Mouse (Mus musculus) midbrain, embryonic 16.5 days (tissue): ENCODE measurements at regions not wholly inside any gene's neighbourhood (a gene's known extent, or its start where the extent isn't known, plus 50 kb on each side); places are given as distances from the start of the nearest gene placed in this dataset.

ENCODE experiments used
- ATAC-seq: fragments of 200-750 bp; cut with Nextera tagmentation; 2 replicates; pipeline ENCODE4 v1.8.0; 2017; ENCODE audit warnings: moderate TSS enrichment
- H3K27ac ChIP-seq: fragments of 300-500 bp; sonication (generic); 2 replicates; pipeline ENCODE4 v1.5.1; 2014; ENCODE audit warnings: mild to moderate bottlenecking, low read length, mixed read lengths
- H3K27me3 ChIP-seq: fragments of 300-500 bp; sonication (generic); 2 replicates; pipeline ENCODE4 v1.6.1; 2014; ENCODE audit warnings: low read depth, low read length, mixed read lengths; ENCODE audit not compliant: control insufficient read depth, insufficient read depth
- H3K36me3 ChIP-seq: fragments of 300-500 bp; sonication (generic); 2 replicates; pipeline ENCODE4 v1.6.1; 2014; ENCODE audit warnings: mild to moderate bottlenecking, low read length, moderate library complexity, mixed read lengths; ENCODE audit not compliant: control insufficient read depth, insufficient read depth
- H3K4me1 ChIP-seq: fragments of 300-500 bp; sonication (generic); 2 replicates; pipeline ENCODE4 v1.6.1; 2014; ENCODE audit warnings: mild to moderate bottlenecking, low read length, mixed read lengths; ENCODE audit not compliant: control insufficient read depth, insufficient read depth
- H3K4me2 ChIP-seq: fragments of 300-500 bp; sonication (generic); 2 replicates; pipeline ENCODE4 v1.6.1; 2014; ENCODE audit warnings: mild to moderate bottlenecking, low read length, mixed read lengths
- H3K4me3 ChIP-seq: fragments of 300-500 bp; sonication (generic); 2 replicates; pipeline ENCODE4 v1.5.1; 2014; ENCODE audit warnings: low read depth, mild to moderate bottlenecking, low read length, moderate library complexity, mixed read lengths
- H3K9ac ChIP-seq: fragments of 300-500 bp; sonication (generic); 2 replicates; pipeline ENCODE4 v1.6.1; 2014; ENCODE audit warnings: low read depth, low read length, mixed read lengths
- H3K9me3 ChIP-seq: fragments of 300-500 bp; sonication (generic); replicated peaks from 2 replicates; pipeline ENCODE4 v1.6.1; 2014; ENCODE audit warnings: mild to moderate bottlenecking, low read length, mixed read lengths; ENCODE audit not compliant: control insufficient read depth, poor library complexity, severe bottlenecking
- WGBS: fragments of 180-500 bp; shearing (Covaris S2); extraction: QIAGEN DNeasy Blood & Tissue Kit; methylation state at CpG from one replicate; pipeline ENCODE4 v1.1.7; 2014; 5-methylcytosine and 5-hydroxymethylcytosine counted together

DNA sequence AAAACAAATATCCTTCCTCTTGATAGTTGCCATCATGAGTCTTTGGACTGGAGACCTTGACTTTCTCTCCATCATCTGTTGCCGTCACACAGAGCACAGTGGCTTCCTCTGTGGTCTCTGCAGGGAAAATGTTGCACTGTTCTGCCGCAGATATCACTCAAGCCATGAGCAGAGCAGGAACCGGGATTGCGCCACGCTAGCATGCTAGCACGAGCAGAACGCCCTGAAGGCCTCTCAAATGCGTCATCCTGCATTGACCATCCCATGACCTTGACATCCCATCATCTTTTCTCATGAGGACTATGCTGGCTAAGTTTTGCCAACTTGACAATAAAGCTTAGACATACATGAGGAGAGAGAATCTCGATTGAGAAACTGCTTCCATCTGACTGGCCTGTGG lies 134.6 kb upstream of the Thbs1 start:
- Histone ChIP-seq H3K4me3 (no peak overlapping the region), H3K36me3 (no peaks in the 10 kb centered on the region), H3K9me3 (no peaks in the 10 kb centered on the region), H3K4me1 (no peaks in the 10 kb centered on the region), H3K27me3 (no peaks in the 10 kb centered on the region), H3K9ac (no peak overlapping the region), H3K4me2 (no peak overlapping the region), H3K27ac (no peak overlapping the region)
- ATAC-seq, result no peak
- WGBS, result 92% methylated on average over 9 of the region's 9 CpGs

DNA sequence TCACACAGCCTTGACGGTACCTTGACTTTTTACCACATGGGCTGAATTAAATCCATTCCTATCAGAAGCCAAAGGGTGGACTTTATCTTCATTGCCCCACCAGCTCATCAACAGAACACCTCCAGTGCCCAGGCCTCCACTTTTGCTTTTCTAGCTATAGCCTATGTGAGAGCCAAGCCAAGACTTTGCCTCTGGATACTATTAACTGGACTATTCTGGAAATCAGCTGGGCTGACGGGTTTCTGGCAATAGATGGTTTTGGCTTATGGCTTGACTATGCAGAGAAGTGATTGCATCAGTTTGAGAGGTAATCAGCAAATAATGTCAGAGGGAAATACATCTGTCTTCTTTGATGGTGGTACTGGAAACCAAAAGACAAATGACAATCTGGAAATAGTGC lies 130.8 kb upstream of the Thbs1 start:
- Histone ChIP-seq H3K9me3 (no peaks in the 10 kb centered on the region), H3K4me2 (no peak overlapping the region), H3K36me3 (no peaks in the 10 kb centered on the region), H3K9ac (no peak overlapping the region), H3K4me3 (no peak overlapping the region), H3K27ac (no peak overlapping the region), H3K27me3 (no peaks in the 10 kb centered on the region), H3K4me1 (no peaks in the 10 kb centered on the region)
- 93% methylated on average over 2 of the region's 2 CpGs for WGBS
- ATAC-seq, result no peak

DNA sequence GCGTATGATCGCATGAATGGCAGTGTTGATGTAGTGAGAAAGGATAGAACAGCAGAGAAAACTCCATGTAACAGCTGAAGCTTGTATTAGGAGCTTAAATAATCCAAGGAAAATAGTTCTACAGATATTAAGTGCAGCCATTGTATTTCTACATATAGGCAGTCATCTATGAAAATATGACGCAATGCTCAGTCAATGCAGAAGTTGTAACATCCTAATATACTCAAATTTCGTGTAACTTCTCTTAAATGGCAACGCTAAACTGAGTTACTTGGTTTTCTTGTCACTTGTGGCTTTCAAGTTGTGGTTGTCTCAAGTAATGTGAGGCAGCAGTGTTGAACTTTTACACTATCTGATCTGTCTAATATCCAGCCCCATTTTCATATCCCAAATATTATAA lies 127.1 kb upstream of the Thbs1 start:
- WGBS, result 90% methylated on average over 5 of the region's 5 CpGs
- H3K4me2 ChIP-seq, result no peak overlapping the region
- no peaks in the 10 kb centered on the region for H3K27me3 ChIP-seq
- H3K4me1 ChIP-seq, result no peaks in the 10 kb centered on the region
- no peaks in the 10 kb centered on the region for H3K36me3 ChIP-seq
- H3K9me3 ChIP-seq, result no peaks in the 10 kb centered on the region
- H3K9ac ChIP-seq, result no peak overlapping the region
- no peak overlapping the region for H3K4me3 ChIP-seq
- no peak overlapping the region for H3K27ac ChIP-seq
- no peak for ATAC-seq

DNA sequence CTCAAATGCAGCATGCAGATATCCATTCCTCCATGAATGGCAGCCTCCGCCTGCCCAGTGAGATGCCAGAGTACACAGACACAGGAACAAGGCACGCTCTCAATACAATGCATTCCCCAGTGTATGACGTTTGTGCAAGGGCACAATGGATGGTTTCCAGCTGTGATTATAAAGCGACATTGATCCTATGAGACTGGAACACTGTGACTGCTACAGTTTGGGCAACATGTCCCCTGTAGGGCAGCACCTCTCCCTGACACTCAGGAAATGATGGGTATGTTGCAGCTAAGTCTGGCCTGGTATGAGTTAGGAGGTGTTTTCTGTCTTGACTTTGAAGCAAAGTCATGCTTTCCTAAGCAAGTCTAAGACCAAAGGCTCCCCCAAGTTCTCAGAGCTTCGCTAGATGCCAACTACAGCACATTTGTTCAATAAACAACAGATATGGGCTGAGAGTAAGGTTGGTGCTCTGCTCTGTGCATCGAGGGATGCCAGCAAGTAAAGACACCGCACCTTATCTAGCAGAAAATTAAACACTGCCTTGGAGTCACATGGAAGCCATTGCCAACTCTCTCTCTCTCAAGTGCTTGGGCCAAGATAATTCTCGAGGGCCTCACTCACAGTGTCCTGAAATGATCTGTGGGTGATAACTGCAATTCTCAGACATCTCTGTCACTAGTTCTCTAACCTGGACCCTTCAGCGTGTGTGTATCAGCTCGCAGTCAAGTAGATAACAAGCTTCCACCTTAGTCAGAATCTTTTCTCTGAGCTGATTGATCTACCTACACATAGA lies 124.1 kb upstream of the Thbs1 start:
- Histone ChIP-seq H3K9ac (no peak overlapping the region), H3K9me3 (no peaks in the 10 kb centered on the region), H3K4me1 (no peaks in the 10 kb centered on the region), H3K27me3 (no peaks in the 10 kb centered on the region), H3K27ac (no peak overlapping the region), H3K36me3 (no peaks in the 10 kb centered on the region), H3K4me3 (no peak overlapping the region), H3K4me2 (no peak overlapping the region)
- WGBS, result 70% methylated on average over 10 of the region's 10 CpGs
- ATAC-seq, result no peak

DNA sequence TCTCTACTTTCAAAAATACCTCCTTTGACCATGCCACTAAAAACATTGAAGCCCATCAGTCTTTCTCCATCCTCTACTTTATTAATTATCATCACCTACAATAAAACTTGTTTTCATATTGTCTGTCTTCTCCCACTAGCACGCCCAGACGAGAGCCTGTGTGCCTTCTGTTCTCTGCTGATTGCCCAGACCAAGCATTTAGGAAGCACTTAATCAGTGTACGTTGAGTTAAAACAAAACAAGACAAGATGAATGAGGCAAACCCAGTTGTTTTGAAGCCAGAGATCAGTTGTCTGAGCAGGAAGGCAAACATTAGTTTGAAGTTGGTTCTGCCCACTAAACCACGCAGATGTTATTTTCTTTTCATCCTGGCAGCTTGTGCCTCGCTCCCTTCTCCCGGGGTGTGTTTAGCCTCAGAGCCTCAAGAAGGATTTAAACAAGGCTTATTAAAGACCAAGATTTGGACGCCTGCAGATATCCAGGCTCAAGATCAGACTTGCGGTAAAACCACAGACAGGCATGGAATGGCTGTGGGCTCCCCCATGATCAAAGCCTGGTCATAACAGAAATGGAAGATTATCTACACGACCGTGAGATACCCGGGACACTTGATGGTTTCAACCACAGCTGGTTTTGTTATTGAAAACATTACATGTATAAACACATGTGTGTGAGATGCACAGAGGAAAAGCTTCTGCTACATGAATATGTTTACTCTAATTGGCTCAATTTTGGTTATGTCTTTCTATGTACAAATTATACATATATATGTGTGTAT lies 123.1 kb upstream of the Thbs1 start:
- no peak overlapping the region for H3K4me3 ChIP-seq
- no peak for ATAC-seq
- WGBS, result 61% methylated on average over 11 of the region's 11 CpGs
- H3K9ac ChIP-seq, result no peak overlapping the region
- H3K36me3 ChIP-seq, result no peaks in the 10 kb centered on the region
- H3K4me2 ChIP-seq, result no peak overlapping the region
- no peaks in the 10 kb centered on the region for H3K27me3 ChIP-seq
- H3K9me3 ChIP-seq, result no peaks in the 10 kb centered on the region
- H3K27ac ChIP-seq, result no peak overlapping the region
- no peaks in the 10 kb centered on the region for H3K4me1 ChIP-seq

- Histone ChIP-seq H3K36me3 (no peaks in the 10 kb centered on the region), H3K27ac (no peak overlapping the region), H3K4me2 (no peak overlapping the region), H3K9me3 (no peaks in the 10 kb centered on the region), H3K27me3 (no peaks in the 10 kb centered on the region), H3K4me1 (no peaks in the 10 kb centered on the region), H3K4me3 (no peak overlapping the region), H3K9ac (no peak overlapping the region)
- 86% methylated on average over 8 of the region's 8 CpGs for WGBS
- ATAC-seq, result no peak
Observed at GRCm38 (mm10) chr2:117989215-117989614, 122.5 kb upstream of the Thbs1 start.

DNA sequence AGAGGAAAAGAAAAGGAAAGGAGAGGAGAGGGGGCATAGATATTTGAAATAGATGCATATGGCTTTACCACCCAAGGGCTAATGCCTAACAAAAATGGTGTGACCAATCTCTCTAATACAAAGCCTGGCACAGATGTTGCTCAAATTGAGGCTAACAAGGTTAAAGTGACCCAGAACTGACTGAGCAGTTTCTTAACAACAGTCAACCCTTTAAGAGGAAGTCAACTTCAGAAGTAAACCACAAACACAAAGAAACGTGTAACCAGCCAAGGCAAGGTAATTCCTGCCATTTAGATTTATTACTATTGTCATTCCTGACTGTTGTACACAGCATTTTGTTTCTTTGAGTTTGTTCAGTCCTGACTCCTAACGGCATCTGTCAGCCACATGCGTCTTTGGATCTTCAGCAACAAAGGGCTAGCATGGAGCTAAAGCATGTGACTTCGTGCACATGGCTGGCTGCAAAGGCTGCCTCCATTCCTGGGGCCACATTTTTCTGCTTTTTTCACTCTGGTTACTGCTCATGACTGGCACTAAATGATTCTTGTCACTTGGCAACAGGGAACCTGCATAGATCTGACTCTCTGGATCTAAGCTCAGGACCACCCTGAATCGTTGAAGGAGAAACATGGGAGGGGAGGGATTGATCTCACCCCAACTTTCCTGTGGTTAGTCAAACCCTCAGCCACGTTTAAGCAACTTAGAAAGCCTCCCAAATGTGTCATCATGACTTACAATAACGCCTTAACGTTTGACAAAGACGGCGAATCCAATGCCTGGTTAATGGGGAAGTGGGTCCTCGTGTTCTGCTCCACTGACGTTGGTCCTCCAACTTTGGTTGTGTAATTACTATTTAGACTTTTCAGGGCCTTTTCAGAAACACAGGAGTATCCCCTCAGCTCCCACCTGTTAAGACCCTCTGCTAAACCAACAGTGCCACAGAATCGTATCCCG lies 115.3 kb upstream of the Thbs1 start:
- H3K4me3 ChIP-seq, result no peak overlapping the region
- H3K9ac ChIP-seq, result no peak overlapping the region
- H3K27ac ChIP-seq, result no peak overlapping the region
- H3K4me2 ChIP-seq, result no peak overlapping the region
- H3K27me3 ChIP-seq, result no peaks in the 10 kb centered on the region
- H3K4me1 ChIP-seq, result no peaks in the 10 kb centered on the region
- WGBS, result 78% methylated on average over 14 of the region's 14 CpGs
- H3K36me3 ChIP-seq, result no peaks in the 10 kb centered on the region
- ATAC-seq, result no peak
- H3K9me3 ChIP-seq, result no peaks in the 10 kb centered on the region

- H3K27ac ChIP-seq, result no peak overlapping the region
- H3K9ac ChIP-seq, result no peak overlapping the region
- H3K4me3 ChIP-seq, result no peak overlapping the region
- H3K9me3 ChIP-seq, result no peaks in the 10 kb centered on the region
- no peaks in the 10 kb centered on the region for H3K36me3 ChIP-seq
- H3K4me1 ChIP-seq, result no peaks in the 10 kb centered on the region
- H3K27me3 ChIP-seq, result no peaks in the 10 kb centered on the region
- no peak overlapping the region for H3K4me2 ChIP-seq
- ATAC-seq, result no peak
- 79% methylated on average over 6 of the region's 6 CpGs for WGBS
Observed at GRCm38 (mm10) chr2:117999641-118000040, 112.0 kb upstream of the Thbs1 start.
